Mouse (Mus musculus) regulatory T cell (primary cell): ENCODE data around the gene Slc45a2.

Experiments
- in situ Hi-C: fragments of 300-600 bp; cut with MboI, MseI; formaldehyde crosslinking; loops from one replicate; pipeline ENCODE4 v1.15.1; 2025; ENCODE audit warnings: high pct_unique_total_duplicates

The Slc45a2 gene

DNA sequence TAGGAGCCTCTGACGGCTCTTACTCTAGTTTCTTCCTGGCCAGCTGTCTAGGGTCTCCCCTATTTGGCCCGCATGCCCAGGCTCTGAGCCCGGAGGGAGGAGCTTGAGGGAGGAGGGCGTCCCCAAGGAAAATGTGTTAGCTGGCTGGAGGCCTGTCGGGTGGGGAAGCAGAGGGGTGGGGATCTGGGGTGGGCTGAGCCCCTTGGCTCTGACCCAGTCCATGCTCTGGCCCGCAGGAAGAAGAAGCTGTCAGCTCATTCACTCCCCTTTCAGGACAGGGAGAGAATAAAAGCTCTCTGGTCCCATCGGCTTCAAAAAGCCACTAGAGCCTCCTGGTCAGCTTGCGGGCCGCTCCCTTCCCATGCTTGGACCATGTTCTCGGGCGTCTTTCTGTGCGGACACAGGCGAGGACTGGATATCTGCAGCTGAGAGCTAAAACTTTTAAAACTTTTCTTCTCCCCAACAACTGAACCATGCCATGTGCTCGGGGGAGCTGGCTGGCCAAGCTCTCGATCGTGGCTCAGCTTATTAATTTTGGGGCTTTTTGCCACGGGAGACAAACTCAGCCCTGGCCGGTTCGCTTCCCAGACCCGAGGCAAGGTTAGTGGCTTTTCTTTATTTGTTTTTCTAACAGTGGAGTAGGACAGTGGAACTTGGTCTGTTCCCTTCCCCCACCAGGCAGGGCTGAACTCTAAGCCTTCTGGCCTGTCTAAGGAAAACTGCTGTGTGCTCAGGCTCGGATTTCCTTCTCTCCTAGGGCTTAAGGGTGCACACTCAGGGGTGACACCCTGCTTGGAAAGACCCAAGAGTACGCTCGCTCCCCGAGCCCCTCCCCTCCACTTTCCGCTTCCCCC is 64.3 kb downstream of the Slc45a2 start, which contains the start of gene Adamts12:
Adamts12 (plus strand) TSS at position 233 of the 854 bp plus-strand sequence.
- in situ Hi-C loops, result no loop called here

- in situ Hi-C loops, result no loop called here
Measured at GRCm38 (mm10) chr15:11065528-11066171, 65.1 kb downstream of the Slc45a2 start.

DNA sequence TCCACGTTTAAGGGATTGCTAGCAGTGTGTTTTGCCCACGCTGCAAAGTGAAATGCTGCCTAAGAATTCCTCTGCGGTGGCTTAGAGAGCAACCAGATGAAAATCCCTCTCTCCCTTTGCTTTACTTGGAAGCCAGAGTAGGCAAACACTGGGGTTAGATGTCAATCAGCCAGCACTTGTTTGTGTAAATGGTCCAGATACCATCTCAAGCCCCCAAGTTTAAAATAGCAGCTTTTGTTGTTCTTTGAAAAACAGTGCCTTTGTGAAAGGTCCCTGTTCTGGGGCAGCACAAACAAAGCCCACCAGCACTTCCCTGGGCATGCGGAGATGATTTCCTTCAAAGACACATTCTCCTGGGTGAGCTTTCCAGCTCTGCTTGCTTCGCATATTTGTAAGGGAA is 65.8 kb downstream of the Slc45a2 start:
- in situ Hi-C loops, result no loop called here

- in situ Hi-C loops, result no loop called here
Measured at GRCm38 (mm10) chr15:11067891-11068290, 67.4 kb downstream of the Slc45a2 start.

GRCm38 (mm10) chr15:11075726-11076361 is 75.3 kb downstream of the Slc45a2 start:
- in situ Hi-C loops, result no loop called here
